Mouse (Mus musculus) CD4-positive naive resting alpha-beta T cell, adult 76 days (primary cell): Measurements from ENCODE around the gene Plin5. TPM values are rescaled to one million over a fixed set of nuclear protein-coding genes. Genes with fewer than 3 reads are reported as not detected.

Experiments used
- total RNA-seq: library from RNA; stranded (reverse); gene quantifications from one replicate; pipeline ENCODE4 v1.2.4, GENCODE M21; 2023

Gene Plin5
- not detected for total RNA-seq

GRCm38 (mm10) chr17:56117251-56117710, at the start of gene Plin5:
Plin5 (minus strand) TSS chr17:56117596.

DNA sequence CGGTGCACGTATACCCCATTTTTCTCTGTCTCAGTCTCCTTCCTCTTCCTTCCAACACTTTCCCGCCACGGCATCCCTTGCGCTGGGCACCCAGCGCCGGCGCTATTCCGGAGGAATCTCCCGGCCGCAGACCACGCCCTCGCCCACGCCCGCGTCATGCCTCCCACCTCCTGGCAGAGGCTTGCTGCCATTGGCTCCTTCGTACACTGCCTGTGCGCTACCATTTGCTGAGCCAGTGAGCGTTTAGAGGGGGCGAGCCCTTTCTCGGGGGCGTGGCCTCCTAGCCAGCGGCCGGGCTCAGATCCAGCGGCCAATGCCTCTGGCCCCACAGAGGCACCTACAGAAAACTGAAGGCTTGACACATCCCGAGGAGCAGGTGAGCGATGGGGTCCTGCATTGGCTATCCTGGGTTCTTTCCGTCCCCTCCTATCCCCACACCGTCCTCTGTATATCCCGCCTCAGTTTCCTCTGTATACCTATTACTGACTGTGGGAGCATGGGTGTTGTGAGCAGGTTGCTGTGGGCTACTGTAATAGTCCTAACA, 44.9 kb upstream of the Plin5 start, which contains the start of gene Tnfaip8l1:
TSS of gene Tnfaip8l1 (plus strand) at position 247 of the 544 bp plus-strand sequence.

GRCm38 (mm10) chr17:56139858-56140595, 22.6 kb upstream of the Plin5 start, which contains the start of gene Sema6b:
Sema6b (minus strand) TSS chr17:56140343.

GRCm38 (mm10) chr17:56121826-56122225, 4.4 kb upstream of the Plin5 start, which contains the start of gene Lrg1:
Lrg1 (minus strand) TSS chr17:56122001.

DNA sequence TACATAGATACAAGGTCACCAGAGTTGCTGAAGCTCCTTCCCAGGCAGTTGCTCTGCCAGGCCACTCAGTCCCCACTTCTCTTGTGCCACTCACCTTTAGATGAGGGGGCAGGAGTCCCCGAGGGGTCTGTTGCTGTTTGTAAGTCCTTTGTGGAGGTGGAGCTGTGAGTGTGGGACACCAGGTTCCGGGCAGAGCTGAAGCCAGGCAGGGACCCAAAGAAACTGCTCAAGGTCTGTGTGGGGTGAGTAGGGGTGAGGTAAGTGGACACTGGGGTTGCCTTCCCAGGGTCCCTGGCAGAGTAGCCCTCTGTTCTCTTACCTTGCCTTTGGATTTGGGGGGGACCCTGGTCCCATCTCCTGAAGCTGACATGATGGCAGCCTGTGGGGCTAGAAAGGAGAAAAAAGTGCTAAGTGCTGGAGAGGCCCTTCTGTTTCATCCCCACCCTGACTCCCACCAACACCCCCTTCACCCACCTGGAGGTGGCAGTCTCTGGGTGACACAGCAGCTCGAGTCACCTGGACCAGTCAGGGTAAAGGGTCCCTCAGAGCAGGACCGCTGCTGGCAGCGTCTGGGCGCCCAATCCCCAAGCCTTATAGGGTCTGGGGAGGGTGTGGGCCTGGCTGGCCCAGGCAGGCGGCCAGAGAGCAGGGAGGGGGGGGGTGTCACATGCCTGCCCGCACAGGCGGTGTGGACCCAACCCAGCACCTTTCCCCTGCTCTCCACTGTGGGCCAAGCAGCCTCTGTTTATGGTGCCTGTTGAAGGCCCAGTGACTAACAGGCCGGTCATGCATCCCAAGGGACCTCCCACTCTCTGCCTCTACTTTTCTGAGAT, 8.0 kb downstream of the Plin5 start, which contains the start of gene Plin4:
TSS of gene Plin4 (minus strand) at position 585 of the 833 bp plus-strand sequence.

GRCm38 (mm10) chr17:56078880-56079795, 38.3 kb downstream of the Plin5 start, which contains the start of gene Hdgfl2:
Hdgfl2 (plus strand) TSS chr17:56079634.

GRCm38 (mm10) chr17:56074827-56075208, 42.6 kb downstream of the Plin5 start, which contains the start of gene Ubxn6:
Ubxn6 (minus strand) TSS chr17:56075028.

Other genes starting within 250 kb of the Plin5 start
- gene Zfp119a, start 238.7 kb downstream of the Plin5 start, total RNA-seq: 17.6 TPM
- gene Zfp959, start 225.5 kb downstream of the Plin5 start, total RNA-seq: 29.9 TPM
- gene Zfp119b, start 168.1 kb downstream of the Plin5 start, total RNA-seq: 5.0 TPM
- gene Ebi3, start 165.0 kb downstream of the Plin5 start, total RNA-seq: 2.3 TPM
- 51.7 TPM for gene Yju2, start 158.5 kb downstream of the Plin5 start, total RNA-seq
- 2.5 TPM for gene Shd, start 147.1 kb downstream of the Plin5 start, total RNA-seq
- gene Fsd1, start 131.1 kb downstream of the Plin5 start, total RNA-seq: not detected
- 0.88 TPM for gene Stap2, start 112.0 kb downstream of the Plin5 start, total RNA-seq
- gene Mpnd, start 111.9 kb downstream of the Plin5 start, total RNA-seq: 56.3 TPM
- 106 TPM for gene Sh3gl1, start 81.0 kb downstream of the Plin5 start, total RNA-seq
- gene Chaf1a, start 77.2 kb downstream of the Plin5 start, total RNA-seq: 1.3 TPM
- gene Ubxn6, start 42.6 kb downstream of the Plin5 start, total RNA-seq: 73.3 TPM
- 96.3 TPM for gene Hdgfl2, start 38.0 kb downstream of the Plin5 start, total RNA-seq
- gene Plin4, start 7.8 kb downstream of the Plin5 start, total RNA-seq: not detected
- not detected for gene Lrg1, start 4.4 kb upstream of the Plin5 start, total RNA-seq
- 0.15 TPM for gene Sema6b, start 22.7 kb upstream of the Plin5 start, total RNA-seq
- gene Tnfaip8l1, start 44.9 kb upstream of the Plin5 start, total RNA-seq: 10.3 TPM
- gene Mydgf, start 66.3 kb upstream of the Plin5 start, total RNA-seq: 41.8 TPM
- gene Dpp9, start 101.3 kb upstream of the Plin5 start, total RNA-seq: 44.0 TPM
- gene Fem1a, start 139.2 kb upstream of the Plin5 start, total RNA-seq: 20.8 TPM
- 8.2 TPM for gene Ticam1, start 159.2 kb upstream of the Plin5 start, total RNA-seq
- 12.2 TPM for gene Plin3, start 175.3 kb upstream of the Plin5 start, total RNA-seq
- not detected for gene Arrdc5, start 182.7 kb upstream of the Plin5 start, total RNA-seq
- 5.3 TPM for gene Uhrf1, start 185.7 kb upstream of the Plin5 start, total RNA-seq
- gene Kdm4b, start 208.5 kb upstream of the Plin5 start, total RNA-seq: 69.8 TPM